9 mouse cellular contexts compared by ENCODE assay signal in genomic region chr7:113609027-113609705, GRCm38 (mm10).
DNase-seq lines count a peak whose midpoint lies in the region; ATAC-seq and TF ChIP-seq lines count a peak whose summit lies in the region.
"Had no signal": no experiment of that assay in that cellular context is flagged by ENCODE, and none has a peak within 500 bp of the region (broad histone marks: within the 10 kb centered on the region; RNA-seq: fewer than 3 reads in every experiment).

No protein-coding gene starts in this region.

- ATAC-seq in common myeloid progenitor, adult 5-6 weeks (replicated peaks; ENCODE audit: low read depth, poor library complexity, severe bottlenecking): peak; percentile 74
- peak; percentile 17; the same call in 1 of the 2 replicates for ATAC-seq in heart, postnatal 0 days (ENCODE audit: insufficient read depth, low read depth)
- ATAC-seq in lung, embryonic 14.5 days (ENCODE audit: insufficient read depth): no peak

- no peaks in the 10 kb centered on the region; the same call in 1 of the 2 replicates for H3K9me3 ChIP-seq in heart, postnatal 0 days (replicated peaks; ENCODE audit: control insufficient read depth, low read length)
- no peaks in the 10 kb centered on the region for H3K9me3 ChIP-seq in lung, embryonic 14.5 days (ENCODE audit: low read depth, low read length)

- no peaks in the 10 kb centered on the region for H3K36me3 ChIP-seq in heart, postnatal 0 days (replicated peaks; ENCODE audit: control insufficient read depth, insufficient read depth, low read length)
- no peaks in the 10 kb centered on the region for H3K36me3 ChIP-seq in lung, embryonic 14.5 days (ENCODE audit: insufficient read depth)

- no peak overlapping the region for H3K27ac ChIP-seq in heart, postnatal 0 days (ENCODE audit: low read depth)
- no peak overlapping the region for H3K27ac ChIP-seq in lung, embryonic 14.5 days (ENCODE audit: low read depth)
- H3K27ac ChIP-seq: macrophage had no signal

- no peaks in the 10 kb centered on the region for H3K27me3 ChIP-seq in heart, postnatal 0 days (ENCODE audit: control insufficient read depth, insufficient read depth, low read length)
- no peaks in the 10 kb centered on the region for H3K27me3 ChIP-seq in lung, embryonic 14.5 days (ENCODE audit: insufficient read depth, low read length)

- H3K4me2 ChIP-seq in heart, postnatal 0 days (ENCODE audit: low read depth, low read length): no peak overlapping the region
- no peak overlapping the region for H3K4me2 ChIP-seq in lung, embryonic 14.5 days

- H3K4me3 ChIP-seq in heart, postnatal 0 days (ENCODE audit: low read depth, low read length): no peak overlapping the region
- no peak overlapping the region for H3K4me3 ChIP-seq in lung, embryonic 14.5 days (ENCODE audit: low read depth, low read length)

- 17% methylated on average over 8 of the region's 8 CpGs for WGBS in heart, postnatal 0 days
- WGBS in lung, embryonic 14.5 days: 24% methylated on average over 8 of the region's 8 CpGs

- peak; percentile 47 for DNase-seq in testis, postnatal 10 days (ENCODE audit: low spot score)
- DNase-seq in testis, postnatal 14 days (ENCODE audit: low spot score): no peak
- DNase-seq in heart, postnatal 0 days (ENCODE audit: low spot score): peak; percentile 58
- DNase-seq in kidney, postnatal 36 days: peak; percentile 66 to 71
- DNase-seq in lung, embryonic 14.5 days: peak; percentile 82
- peak; percentile 64 for DNase-seq in retina, postnatal 7 days (ENCODE audit: low read depth, low spot score)
- DNase-seq in ovary, postnatal 36 days (ENCODE audit: low spot score): no peak

- peaks cover 11% of the 10 kb centered on the region; the same call in 1 of the 2 replicates for H3K4me1 ChIP-seq in heart, postnatal 0 days (ENCODE audit: control insufficient read depth, insufficient read depth)
- no peaks in the 10 kb centered on the region for H3K4me1 ChIP-seq in lung, embryonic 14.5 days (ENCODE audit: insufficient read depth)

- no peak for TF ChIP-seq EP300 in heart, postnatal 0 days (IDR thresholded peaks at IDR 0.05; ENCODE audit: low read depth)

- H3K9ac ChIP-seq in heart, postnatal 0 days (replicated peaks; ENCODE audit: low read depth, low read length): no peak overlapping the region
- H3K9ac ChIP-seq in lung, embryonic 14.5 days: no peak overlapping the region

- TF ChIP-seq CTCF in heart, postnatal 0 days (IDR thresholded peaks at IDR 0.05; ENCODE audit: low read depth): peak; percentile 76
- TF ChIP-seq CTCF in lung, embryonic 14.5 days (IDR thresholded peaks at IDR 0.05; ENCODE audit: low read depth): peak; percentile 68

Comparison
In these comparisons a context has a peak if more than half of its experiments do, and no peak if none do; other contexts are left out.
1. DNase-seq: peak in testis, postnatal 10 days (single experiment), heart, postnatal 0 days (single experiment), kidney, postnatal 36 days (2 of 2), lung, embryonic 14.5 days (single experiment) and retina, postnatal 7 days (single experiment); none in testis, postnatal 14 days (single experiment) and ovary, postnatal 36 days (single experiment).